Mouse (Mus musculus) forebrain, embryonic 12.5 days (tissue): Measurements from ENCODE around the gene Mmd2. TPM values are rescaled to one million over a fixed set of nuclear protein-coding genes. Genes with fewer than 3 reads are reported as not detected.

Experiments
- ATAC-seq: fragments of 200-750 bp; cut with Nextera tagmentation; 2 replicates; pipeline ENCODE4 v1.8.0; 2017; ENCODE audit warnings: moderate TSS enrichment; ENCODE audit not compliant: low FRiP score
- H3K27ac ChIP-seq: fragments of 300-500 bp; sonication (generic); 2 replicates; pipeline ENCODE4 v1.5.1; 2016; ENCODE audit warnings: mild to moderate bottlenecking
- H3K27me3 ChIP-seq: fragments of 300-500 bp; sonication (generic); 2 replicates; pipeline ENCODE4 v1.6.1; 2016; ENCODE audit warnings: mild to moderate bottlenecking
- H3K36me3 ChIP-seq: fragments of 300-500 bp; sonication (generic); replicated peaks from 2 replicates; pipeline ENCODE4 v1.6.1; 2016; ENCODE audit warnings: mild to moderate bottlenecking
- H3K4me1 ChIP-seq: fragments of 300-500 bp; sonication (generic); 2 replicates; pipeline ENCODE4 v1.6.1; 2016
- H3K4me2 ChIP-seq: fragments of 300-500 bp; sonication (generic); 2 replicates; pipeline ENCODE4 v1.6.1; 2016; ENCODE audit warnings: mild to moderate bottlenecking, moderate library complexity
- H3K4me3 ChIP-seq: fragments of 300-500 bp; sonication (generic); replicated peaks from 2 replicates; pipeline ENCODE4 v1.5.1; 2016; ENCODE audit warnings: mild to moderate bottlenecking
- H3K9ac ChIP-seq: fragments of 300-500 bp; sonication (generic); 2 replicates; pipeline ENCODE4 v1.6.1; 2016; ENCODE audit warnings: mild to moderate bottlenecking
- H3K9me3 ChIP-seq: fragments of 300-500 bp; sonication (generic); 2 replicates; pipeline ENCODE4 v1.6.1; 2016
- WGBS: fragments of 180-500 bp; shearing (Covaris S2); methylation state at CpG from one replicate; pipeline ENCODE4 v1.1.7; 2016; 5-methylcytosine and 5-hydroxymethylcytosine counted together
- polyA plus RNA-seq: library from polyadenylated mRNA; unstranded; fragments of >200 nt; fragmentation: Nextera tagmentation; extraction: Ambion mirVana; gene quantifications from 2 replicates; pipeline ENCODE4 v1.2.1, GENCODE M21; 2016

The Mmd2 gene
- polyA plus RNA-seq, 1 experiment from 2014 or later, result 20.0 TPM

DNA sequence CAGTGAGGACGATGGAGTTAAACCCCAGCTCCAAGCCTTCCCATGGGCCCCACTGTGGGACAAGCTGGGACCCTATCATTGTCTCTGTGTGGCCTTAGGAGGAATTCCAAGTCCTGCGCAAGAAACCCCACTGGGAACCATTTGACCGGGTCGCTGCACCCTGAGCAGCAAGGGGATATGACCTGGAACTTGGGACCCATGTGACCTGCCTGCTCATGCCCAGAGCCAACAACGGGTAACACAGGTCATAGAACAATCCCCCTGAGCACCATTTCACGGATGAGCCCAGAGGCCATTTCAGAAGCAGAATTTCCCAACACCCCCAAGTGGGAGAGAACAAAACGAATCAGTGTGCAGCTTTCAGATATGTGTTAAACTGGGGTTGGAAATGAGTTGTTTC lies 4.2 kb downstream of the Mmd2 start:
- no peaks in the 10 kb centered on the region for H3K9me3 ChIP-seq
- H3K4me3 ChIP-seq, result no peak overlapping the region
- H3K4me2 ChIP-seq, result no peak overlapping the region
- 86% methylated on average over 7 of the region's 7 CpGs for WGBS
- no peak overlapping the region for H3K27ac ChIP-seq
- no peaks in the 10 kb centered on the region for H3K36me3 ChIP-seq
- peaks cover 14% of the 10 kb centered on the region; the same call in 1 of the 2 replicates for H3K27me3 ChIP-seq
- peaks cover 11% of the 10 kb centered on the region for H3K4me1 ChIP-seq
- no peak overlapping the region for H3K9ac ChIP-seq
- ATAC-seq, result no peak

DNA sequence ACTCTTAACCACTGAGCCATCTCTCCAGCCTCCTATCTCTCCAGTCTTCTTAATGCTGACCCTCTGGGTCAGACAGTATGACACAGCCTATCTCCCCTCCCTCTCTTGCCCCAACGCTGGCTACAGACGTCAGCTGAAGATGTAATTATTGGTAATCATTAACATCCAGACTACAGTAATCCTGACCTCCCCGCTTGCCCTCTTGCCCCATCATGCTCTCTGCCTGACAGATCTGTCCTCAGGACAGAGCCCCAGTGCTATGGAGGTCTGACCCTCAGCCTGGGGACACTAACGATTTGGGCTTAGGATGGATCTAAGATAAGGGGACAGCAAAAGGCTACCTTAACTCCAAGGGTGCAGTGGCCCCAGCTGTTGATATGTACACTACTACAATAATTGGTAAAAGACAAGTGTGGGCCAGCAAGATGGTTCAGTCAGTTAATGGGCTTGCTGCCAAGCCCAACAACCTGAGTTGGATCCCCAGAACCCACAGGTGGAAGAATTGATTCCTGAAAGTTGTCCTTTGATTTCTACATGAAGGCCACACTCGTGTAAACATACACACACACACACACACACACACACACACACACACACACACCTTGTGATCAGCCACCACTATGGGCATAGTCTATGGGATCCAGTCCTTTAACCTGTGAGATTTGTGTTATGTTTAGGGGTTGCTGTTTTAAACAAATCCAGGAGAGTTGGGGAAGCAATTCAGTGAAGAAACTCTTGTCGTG lies 10.8 kb downstream of the Mmd2 start:
- H3K27ac ChIP-seq, result no peak overlapping the region
- no peak overlapping the region for H3K4me2 ChIP-seq
- no peaks in the 10 kb centered on the region for H3K36me3 ChIP-seq
- H3K27me3 ChIP-seq, result no peaks in the 10 kb centered on the region
- H3K4me1 ChIP-seq, result 0 out of 2 replicates have a peak, but pooled peaks cover 3% of the 10 kb centered on the region
- 80% methylated on average over 6 of the region's 6 CpGs for WGBS
- no peak overlapping the region for H3K4me3 ChIP-seq
- no peaks in the 10 kb centered on the region for H3K9me3 ChIP-seq
- H3K9ac ChIP-seq, result no peak overlapping the region
- ATAC-seq, result no peak

DNA sequence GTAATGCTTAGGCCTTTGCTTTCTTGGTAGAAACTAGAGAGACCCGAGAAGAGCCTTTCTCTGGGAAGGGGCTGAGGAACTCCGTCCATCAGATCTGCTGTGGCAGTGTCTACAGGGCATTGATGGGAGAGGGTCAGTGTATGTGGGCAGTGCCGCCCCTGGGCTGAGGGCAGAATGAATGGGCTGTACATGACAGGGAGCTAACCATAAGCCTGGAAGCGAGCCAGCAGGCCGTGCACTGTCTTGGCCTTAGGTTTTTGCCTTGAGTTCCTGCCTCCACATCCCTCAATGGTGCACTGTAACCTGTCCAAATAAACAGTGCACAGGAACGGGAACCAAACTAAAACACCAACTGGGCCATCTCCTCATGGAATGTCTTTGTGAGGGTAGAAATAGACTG lies 11.9 kb downstream of the Mmd2 start:
- H3K27me3 ChIP-seq, result no peaks in the 10 kb centered on the region
- no peak for ATAC-seq
- H3K9me3 ChIP-seq, result no peaks in the 10 kb centered on the region
- no peak overlapping the region for H3K9ac ChIP-seq
- 84% methylated on average over 6 of the region's 6 CpGs for WGBS
- no peaks in the 10 kb centered on the region for H3K36me3 ChIP-seq
- 0 out of 2 replicates have a peak, but pooled peaks cover 7% of the 10 kb centered on the region for H3K4me1 ChIP-seq
- no peak overlapping the region for H3K4me2 ChIP-seq
- no peak overlapping the region for H3K27ac ChIP-seq
- H3K4me3 ChIP-seq, result no peak overlapping the region

DNA sequence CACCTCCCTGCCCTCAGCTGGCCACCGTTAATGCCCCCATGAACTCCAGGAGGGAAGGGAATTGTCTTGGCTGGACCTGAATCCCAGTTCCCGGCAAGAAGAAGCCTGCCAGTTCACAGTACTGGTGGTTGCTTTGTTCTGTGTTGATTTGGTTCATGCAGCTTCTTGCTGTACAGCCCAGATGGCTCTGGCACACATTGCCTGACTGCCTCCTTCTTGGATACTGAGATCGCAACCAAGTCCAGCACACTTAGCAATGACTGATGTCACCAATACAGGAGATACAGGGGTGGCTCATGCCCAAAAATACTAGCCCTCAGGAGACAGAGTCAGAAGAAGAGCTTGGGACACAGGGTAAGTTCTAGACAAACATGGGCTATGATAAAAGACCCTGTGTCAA lies 12.9 kb downstream of the Mmd2 start:
- H3K27ac ChIP-seq, result peak overlapping the region; percentile 19; the same call in 1 of the 2 replicates
- 67% methylated on average over 3 of the region's 3 CpGs for WGBS

DNA sequence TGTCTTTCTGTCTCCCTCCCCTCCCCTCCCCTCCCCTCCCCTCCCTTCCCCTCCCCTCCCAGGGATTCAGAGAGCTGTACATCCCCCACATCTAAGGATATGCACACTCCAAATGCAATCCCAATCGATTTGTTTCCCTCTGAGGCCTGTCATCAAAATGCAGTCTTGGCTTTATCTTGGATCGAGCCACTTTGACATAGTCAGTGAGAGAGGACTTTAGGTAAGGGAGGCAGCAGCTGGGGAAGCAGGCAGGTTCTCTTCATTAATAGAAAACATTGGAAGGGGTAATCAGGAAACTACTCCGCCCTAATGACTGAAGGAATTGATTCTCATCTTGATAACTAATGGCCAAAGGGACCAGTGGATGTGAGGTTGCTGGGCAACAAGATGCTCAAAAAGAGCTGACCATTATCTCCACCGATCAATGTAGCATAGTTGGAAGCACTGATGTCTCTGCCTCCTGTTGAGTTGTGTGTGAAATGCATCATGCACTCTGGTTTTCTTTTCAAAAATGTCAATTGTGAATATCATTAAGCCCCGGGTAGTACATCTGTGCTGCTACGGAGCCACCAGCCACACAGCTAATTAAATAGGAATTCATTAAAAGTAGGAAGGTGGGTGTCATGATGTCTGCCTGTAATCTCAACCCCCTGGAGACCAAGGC lies 17.5 kb downstream of the Mmd2 start:
- Histone ChIP-seq H3K36me3 (no peaks in the 10 kb centered on the region), H3K4me2 (no peak overlapping the region), H3K9me3 (no peaks in the 10 kb centered on the region), H3K4me3 (no peak overlapping the region), H3K4me1 (peaks cover 32% of the 10 kb centered on the region), H3K27me3 (no peaks in the 10 kb centered on the region), H3K27ac (peak overlapping the region; percentile 94), H3K9ac (no peak overlapping the region)
- peak; percentile 55 for ATAC-seq
- 47% methylated on average over 6 of the region's 6 CpGs for WGBS

More for the DNA sequence above, 12.9 kb downstream of the Mmd2 start:
- Histone ChIP-seq H3K36me3 (no peaks in the 10 kb centered on the region), H3K4me3 (no peak overlapping the region), H3K9me3 (no peaks in the 10 kb centered on the region), H3K4me1 (peaks cover 13% of the 10 kb centered on the region; the same call in 1 of the 2 replicates), H3K27me3 (no peaks in the 10 kb centered on the region), H3K4me2 (no peak overlapping the region), H3K9ac (no peak overlapping the region)
- ATAC-seq, result no peak

DNA sequence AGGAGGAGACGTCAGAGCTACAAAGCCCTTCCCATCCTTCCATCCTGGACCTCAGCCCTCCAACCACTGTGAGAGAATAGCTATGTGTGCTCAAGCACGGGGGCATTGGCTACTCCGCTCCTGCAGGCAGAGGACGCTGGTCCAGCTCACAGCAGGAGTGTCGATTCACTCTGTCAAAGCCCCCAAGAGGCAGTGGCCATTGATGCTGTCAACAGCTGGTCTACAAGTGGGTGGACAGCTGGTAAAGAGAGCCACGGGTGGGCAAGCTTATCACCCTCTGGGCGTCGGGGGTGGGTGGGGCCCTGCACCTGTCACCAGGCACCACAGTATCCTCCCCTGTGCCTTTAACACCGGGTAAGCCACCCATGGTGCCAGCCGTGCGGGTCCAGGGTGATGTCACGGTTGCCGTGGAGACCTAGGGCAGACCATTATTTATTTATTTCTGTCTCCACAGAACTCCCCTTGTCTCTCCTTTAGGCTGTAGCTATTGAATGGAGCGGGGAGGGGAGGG lies 24.9 kb downstream of the Mmd2 start:
- no peaks in the 10 kb centered on the region for H3K27me3 ChIP-seq
- peak; percentile 93 for ATAC-seq
- H3K4me2 ChIP-seq, result peak overlapping the region; percentile 37
- no peaks in the 10 kb centered on the region; the same call in 1 of the 2 replicates for H3K36me3 ChIP-seq
- no peak overlapping the region for H3K9ac ChIP-seq
- 24% methylated on average over 14 of the region's 14 CpGs for WGBS
- no peak overlapping the region for H3K4me3 ChIP-seq
- H3K9me3 ChIP-seq, result peaks cover under 1% of the 10 kb centered on the region; the same call in 1 of the 2 replicates
- H3K4me1 ChIP-seq, result peaks cover 17% of the 10 kb centered on the region
- peak overlapping the region; percentile 85 for H3K27ac ChIP-seq

DNA sequence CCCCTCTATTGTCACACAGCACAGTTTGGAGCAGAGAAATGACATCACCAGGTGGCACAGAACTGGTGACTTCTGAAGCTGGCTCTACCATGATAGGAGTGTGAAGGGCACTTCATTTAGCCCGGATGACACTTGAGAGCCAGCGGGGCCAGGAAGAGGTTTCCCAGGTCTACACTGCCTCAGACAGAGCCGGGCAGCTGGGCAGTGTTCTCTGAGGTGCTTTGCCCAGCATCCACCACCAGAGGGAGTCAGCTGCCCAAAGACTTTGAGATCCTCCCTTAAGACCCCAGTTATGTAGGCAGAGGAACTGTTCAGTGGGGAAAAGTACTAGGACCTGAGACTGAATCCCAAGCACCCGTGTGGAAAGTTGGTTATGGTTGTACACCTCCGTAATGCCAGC lies 27.1 kb downstream of the Mmd2 start:
- Histone ChIP-seq H3K27me3 (no peaks in the 10 kb centered on the region), H3K9ac (no peak overlapping the region), H3K4me3 (no peak overlapping the region), H3K36me3 (no peaks in the 10 kb centered on the region; the same call in 1 of the 2 replicates), H3K27ac (no peak overlapping the region), H3K9me3 (peaks cover 6% of the 10 kb centered on the region; the same call in 1 of the 2 replicates), H3K4me2 (no peak overlapping the region), H3K4me1 (peaks cover 16% of the 10 kb centered on the region)
- WGBS, result 11% methylated on average over 5 of the region's 5 CpGs
- ATAC-seq, result 0 out of 2 replicates have a peak, but pooled peaks have one; percentile 52

DNA sequence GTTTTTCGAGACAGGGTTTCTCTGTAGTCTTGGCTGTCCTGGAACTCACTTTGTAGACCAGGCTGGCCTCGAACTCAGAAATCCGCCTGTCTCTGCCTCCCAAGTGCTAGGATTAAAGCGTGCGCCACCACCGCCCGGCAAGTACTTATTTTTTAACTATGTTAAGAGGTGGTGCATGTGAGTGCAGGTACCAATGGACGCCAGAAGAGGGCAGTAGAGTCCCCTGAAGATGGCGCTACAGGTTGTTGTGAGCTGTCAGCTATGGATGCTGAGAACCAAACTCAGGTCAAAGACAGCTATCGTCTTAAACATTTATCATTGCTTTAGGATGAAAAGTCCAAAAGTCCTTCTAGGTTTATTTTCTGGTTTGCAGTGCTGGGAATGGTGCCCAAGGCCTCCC lies 30.4 kb downstream of the Mmd2 start:
- Histone ChIP-seq H3K9ac (no peak overlapping the region), H3K4me2 (no peak overlapping the region), H3K9me3 (peaks cover 6% of the 10 kb centered on the region; the same call in 1 of the 2 replicates), H3K4me1 (peaks cover 2% of the 10 kb centered on the region), H3K4me3 (no peak overlapping the region), H3K27ac (no peak overlapping the region), H3K36me3 (no peaks in the 10 kb centered on the region; the same call in 1 of the 2 replicates), H3K27me3 (no peaks in the 10 kb centered on the region)
- 90% methylated on average over 10 of the region's 10 CpGs for WGBS
- no peak for ATAC-seq

DNA sequence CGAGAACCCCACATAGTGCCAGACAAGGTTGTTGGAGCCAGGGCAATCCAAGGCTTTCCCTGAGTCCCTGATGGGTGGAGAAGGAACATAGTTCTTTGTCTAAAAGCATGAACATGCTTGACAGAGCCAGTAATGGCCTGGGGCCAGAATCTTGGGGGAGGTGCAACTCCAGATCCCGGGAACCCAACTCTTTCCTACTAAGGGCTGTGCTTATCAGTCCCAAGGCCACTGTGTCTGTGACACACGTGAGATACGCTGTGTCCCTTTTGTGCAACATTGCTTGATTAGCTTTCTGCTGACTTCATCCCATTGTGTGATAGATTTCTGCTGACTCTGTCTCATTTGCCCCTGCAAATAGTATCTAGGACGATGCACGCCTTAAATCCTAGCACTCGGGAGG lies 31.8 kb downstream of the Mmd2 start:
- Histone ChIP-seq H3K4me1 (no peaks in the 10 kb centered on the region; the same call in 1 of the 2 replicates), H3K9ac (no peak overlapping the region), H3K27ac (no peak overlapping the region), H3K36me3 (no peaks in the 10 kb centered on the region; the same call in 1 of the 2 replicates), H3K4me3 (no peak overlapping the region), H3K27me3 (no peaks in the 10 kb centered on the region), H3K9me3 (peaks cover 11% of the 10 kb centered on the region; the same call in 1 of the 2 replicates), H3K4me2 (no peak overlapping the region)
- no peak for ATAC-seq
- WGBS, result 85% methylated on average over 7 of the region's 7 CpGs

DNA sequence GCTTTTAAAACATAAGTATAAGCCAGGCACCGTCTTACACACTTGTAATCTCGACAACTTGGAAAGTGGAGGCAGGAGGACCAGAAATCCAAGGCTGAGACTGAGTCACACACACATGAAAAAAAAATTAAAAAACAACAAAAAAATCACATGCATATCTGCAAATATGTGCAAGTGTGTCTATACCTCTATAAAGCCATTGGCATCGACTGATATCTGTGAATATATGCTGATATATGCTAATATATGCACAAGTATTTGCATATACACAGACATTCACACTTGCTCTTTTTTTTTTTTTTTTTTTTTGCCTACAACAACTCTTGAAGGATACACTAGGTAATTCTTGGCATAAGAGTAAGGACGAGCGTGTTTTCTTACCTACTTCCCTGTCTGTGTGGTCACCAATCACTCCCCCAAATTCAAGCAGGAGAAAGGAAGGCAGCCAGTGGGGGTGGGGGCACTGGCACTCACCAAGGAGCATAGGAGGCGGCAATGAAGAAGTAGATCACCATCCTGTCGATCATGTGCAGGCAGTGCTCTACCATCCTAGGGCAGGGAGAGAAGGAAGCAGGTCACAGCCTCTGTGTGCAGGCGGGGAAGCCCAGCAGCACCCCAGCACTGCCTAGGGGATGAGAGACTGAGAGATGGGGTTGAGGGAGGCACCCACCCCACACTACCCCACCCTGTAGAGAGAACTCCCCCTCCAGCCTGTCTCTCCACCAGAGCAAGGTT lies 34.1 kb downstream of the Mmd2 start:
- no peaks in the 10 kb centered on the region for H3K4me1 ChIP-seq
- peaks cover 11% of the 10 kb centered on the region; the same call in 1 of the 2 replicates for H3K9me3 ChIP-seq
- no peak overlapping the region for H3K4me3 ChIP-seq
- no peaks in the 10 kb centered on the region for H3K27me3 ChIP-seq
- no peak overlapping the region for H3K9ac ChIP-seq
- 75% methylated on average over 8 of the region's 8 CpGs for WGBS
- H3K4me2 ChIP-seq, result no peak overlapping the region
- no peak for ATAC-seq
- peak overlapping the region; percentile 56; the same call in 1 of the 2 replicates for H3K27ac ChIP-seq
- no peaks in the 10 kb centered on the region; the same call in 1 of the 2 replicates for H3K36me3 ChIP-seq

DNA sequence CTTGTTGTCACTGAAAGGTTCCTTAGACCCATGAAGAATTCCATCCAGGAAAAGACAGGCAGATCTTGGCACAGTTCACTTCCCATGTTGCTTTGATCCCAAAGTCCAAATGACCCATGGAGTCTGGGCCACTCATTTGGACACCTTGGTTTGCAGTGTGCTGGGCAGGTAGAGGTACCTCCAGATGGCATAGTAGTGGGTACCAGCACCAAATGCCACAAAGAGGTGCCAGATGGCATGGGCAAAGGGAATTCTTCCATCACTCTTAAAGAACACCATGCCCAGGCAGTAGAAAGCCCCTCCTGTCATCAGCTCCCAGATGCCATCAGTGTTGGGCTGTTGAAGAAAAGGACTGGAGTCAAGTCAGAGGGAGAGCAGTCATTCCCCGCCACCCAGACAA lies 44.0 kb downstream of the Mmd2 start:
- Histone ChIP-seq H3K27ac (no peak overlapping the region), H3K4me3 (no peak overlapping the region), H3K4me1 (no peaks in the 10 kb centered on the region), H3K4me2 (no peak overlapping the region), H3K36me3 (peaks cover 22% of the 10 kb centered on the region), H3K9me3 (0 out of 2 replicates have a peak, but pooled peaks cover 6% of the 10 kb centered on the region), H3K9ac (no peak overlapping the region), H3K27me3 (no peaks in the 10 kb centered on the region)
- WGBS, result 82% methylated on average over 1 of the region's 1 CpGs
- ATAC-seq, result no peak

DNA sequence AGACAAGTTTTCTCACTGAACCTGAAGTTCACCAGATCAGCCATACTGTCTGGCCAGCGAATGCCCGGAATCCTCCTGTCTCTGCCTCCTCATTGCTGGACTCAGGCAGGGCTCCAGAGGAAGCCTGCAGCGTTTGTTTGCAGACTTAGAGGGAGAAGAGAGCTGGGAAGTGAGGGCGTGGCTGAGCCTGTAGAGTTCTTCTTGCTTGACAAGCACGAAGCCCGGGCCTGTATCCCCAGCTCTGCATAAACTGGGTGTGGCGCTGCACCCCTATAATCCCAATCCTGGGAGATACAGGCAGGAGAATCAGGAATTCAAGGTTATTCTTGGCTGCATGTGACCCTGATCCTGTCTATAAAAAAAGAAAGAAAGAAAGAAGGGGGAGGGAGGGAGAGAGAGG lies 48.3 kb downstream of the Mmd2 start:
- Histone ChIP-seq H3K27ac (0 out of 2 replicates have a peak overlapping the region, but pooled peaks have one; percentile 8), H3K27me3 (no peaks in the 10 kb centered on the region), H3K4me1 (no peaks in the 10 kb centered on the region), H3K36me3 (no peaks in the 10 kb centered on the region; the same call in 1 of the 2 replicates), H3K9ac (no peak overlapping the region), H3K4me2 (no peak overlapping the region), H3K4me3 (no peak overlapping the region), H3K9me3 (no peaks in the 10 kb centered on the region)
- WGBS, result 61% methylated on average over 7 of the region's 7 CpGs
- no peak for ATAC-seq
